Mouse (Mus musculus): ENCODE results near the gene Pgghg. TPM values are rescaled to one million over a fixed set of nuclear protein-coding genes. Genes with fewer than 3 reads are reported as not detected.

Pgghg gene
- total and polyA plus RNA-seq, 3 experiments, result 3.0 to 7.2 TPM; not detected in 1

GRCm38 (mm10) chr7:140908634-140909107, 32.5 kb upstream of the Pgghg start:
- H3K9ac ChIP-seq (ENCODE audit: control insufficient read depth, low read depth, low read length, poor library complexity, severe bottlenecking), result no peak overlapping the region

GRCm38 (mm10) chr7:140912293-140912692, 28.9 kb upstream of the Pgghg start:
- H3K27ac ChIP-seq (ENCODE audit: control insufficient read depth, low read depth, low read length), result no peak overlapping the region
- H3K4me3 ChIP-seq (ENCODE audit: control insufficient read depth in 1 of 2, insufficient read depth in 1 of 2, low read depth in 2 of 2, low read length in 2 of 2), result no peak overlapping the region
- no peak for DNase-seq (ENCODE audit: low read depth, low spot score)
- no peaks in the 10 kb centered on the region for H3K36me3 ChIP-seq (ENCODE audit: control insufficient read depth in 1 of 2, insufficient read depth in 2 of 2, low read length in 2 of 2)
- no peaks in the 10 kb centered on the region for H3K79me2 ChIP-seq (ENCODE audit: control insufficient read depth, insufficient read depth, low read length, poor library complexity)
- no peaks in the 10 kb centered on the region for H3K9me3 ChIP-seq (replicated peaks; ENCODE audit: insufficient read depth, low read length)
- H3K9ac ChIP-seq (ENCODE audit: control insufficient read depth, low read depth, low read length, poor library complexity, severe bottlenecking), result no peak overlapping the region
- H3K27me3 ChIP-seq (ENCODE audit: control insufficient read depth in 1 of 2, insufficient read depth in 2 of 2, low read length in 2 of 2), result peaks cover 0 to 5% of the 10 kb centered on the region in 2 experiments; a peak in 1 of 4 replicates
- TF ChIP-seq USF1 (IDR thresholded peaks at IDR 0.05; ENCODE audit: low read depth, low read length) (no peak), TCF12 (IDR thresholded peaks at IDR 0.05; ENCODE audit: low read depth, low read length) (no peak), TAL1 (IDR thresholded peaks at IDR 0.05; ENCODE audit: low read length) (no peak), CHD2 (IDR thresholded peaks at IDR 0.05; ENCODE audit: low read length) (no peak), POLR2AphosphoS2 (IDR thresholded peaks at IDR 0.05; ENCODE audit: low read length) (no peak), GATA1 (IDR thresholded peaks at IDR 0.05; ENCODE audit: low read depth, low read length) (no peak), JUND (IDR thresholded peaks at IDR 0.05; ENCODE audit: low read depth, low read length) (no peak), MAX (IDR thresholded peaks at IDR 0.05; ENCODE audit: low read length) (no peak)
- no peaks in the 10 kb centered on the region for H3K4me1 ChIP-seq (ENCODE audit: control insufficient read depth in 1 of 2, insufficient read depth in 2 of 2, low read length in 2 of 2)

More at GRCm38 (mm10) chr7:140908634-140909107, 32.5 kb upstream of the Pgghg start:
- Histone ChIP-seq H3K27ac (ENCODE audit: control insufficient read depth, low read depth, low read length) (no peak overlapping the region), H3K4me3 (ENCODE audit: control insufficient read depth in 1 of 2, insufficient read depth in 1 of 2, low read depth in 2 of 2, low read length in 2 of 2) (no peak overlapping the region), H3K27me3 (ENCODE audit: control insufficient read depth in 1 of 2, insufficient read depth in 2 of 2, low read length in 2 of 2) (peaks cover 0 to 3% of the 10 kb centered on the region in 2 experiments; a peak in 1 of 4 replicates), H3K4me1 (ENCODE audit: control insufficient read depth in 1 of 2, insufficient read depth in 2 of 2, low read length in 2 of 2) (no peaks in the 10 kb centered on the region), H3K36me3 (ENCODE audit: control insufficient read depth in 1 of 2, insufficient read depth in 2 of 2, low read length in 2 of 2) (no peaks in the 10 kb centered on the region), H3K79me2 (ENCODE audit: control insufficient read depth, insufficient read depth, low read length, poor library complexity) (no peaks in the 10 kb centered on the region), H3K9me3 (replicated peaks; ENCODE audit: insufficient read depth, low read length) (no peaks in the 10 kb centered on the region)
- DNase-seq (ENCODE audit: low read depth, low spot score), result peak; percentile 69
- TF ChIP-seq ZMIZ1 (IDR thresholded peaks at IDR 0.05; ENCODE audit: low read depth, low read length) (no peak), SMC3 (IDR thresholded peaks at IDR 0.05; ENCODE audit: low read depth, low read length) (peak; percentile 98), CTCF (IDR thresholded peaks at IDR 0.05 in 2 of 3, conservative IDR thresholded peaks at IDR 0.05 in 1 of 3; ENCODE audit: control insufficient read depth in 1 of 3, insufficient read depth in 1 of 3, low read depth in 2 of 3, low read length in 3 of 3, poor library complexity in 1 of 3, severe bottlenecking in 1 of 3) (peak; percentile 72 to 90 (median 86)), MAX (IDR thresholded peaks at IDR 0.05; ENCODE audit: low read length) (no peak), RAD21 (IDR thresholded peaks at IDR 0.05; ENCODE audit: low read depth, low read length) (peak; percentile 80), ZC3H11A (IDR thresholded peaks at IDR 0.05; ENCODE audit: low read depth, low read length) (peak; percentile 85)

- TF ChIP-seq CTCF (IDR thresholded peaks at IDR 0.05 in 2 of 3, conservative IDR thresholded peaks at IDR 0.05 in 1 of 3; ENCODE audit: control insufficient read depth in 1 of 3, insufficient read depth in 1 of 3, low read depth in 2 of 3, low read length in 3 of 3, poor library complexity in 1 of 3, severe bottlenecking in 1 of 3), result no peak
- TF ChIP-seq TBP (IDR thresholded peaks at IDR 0.05; ENCODE audit: low read depth, low read length), result no peak
- H3K4me3 ChIP-seq (ENCODE audit: control insufficient read depth in 1 of 2, insufficient read depth in 1 of 2, low read depth in 2 of 2, low read length in 2 of 2), result no peak overlapping the region
- no peaks in the 10 kb centered on the region for H3K79me2 ChIP-seq (ENCODE audit: control insufficient read depth, insufficient read depth, low read length, poor library complexity)
- H3K27me3 ChIP-seq (ENCODE audit: control insufficient read depth in 1 of 2, insufficient read depth in 2 of 2, low read length in 2 of 2), result peaks cover 0 to 5% of the 10 kb centered on the region in 2 experiments; a peak in 1 of 4 replicates
- H3K9ac ChIP-seq (ENCODE audit: control insufficient read depth, low read depth, low read length, poor library complexity, severe bottlenecking), result no peak overlapping the region
- H3K4me1 ChIP-seq (ENCODE audit: control insufficient read depth in 1 of 2, insufficient read depth in 2 of 2, low read length in 2 of 2), result no peaks in the 10 kb centered on the region
- H3K36me3 ChIP-seq (ENCODE audit: control insufficient read depth in 1 of 2, insufficient read depth in 2 of 2, low read length in 2 of 2), result 0 out of 4 replicates have a peak, but pooled peaks cover 0 to 2% of the 10 kb centered on the region in 2 experiments
- no peak overlapping the region for H3K27ac ChIP-seq (ENCODE audit: control insufficient read depth, low read depth, low read length)
- H3K9me3 ChIP-seq (replicated peaks; ENCODE audit: insufficient read depth, low read length), result no peaks in the 10 kb centered on the region
- no peak for DNase-seq (ENCODE audit: low read depth, low spot score)
Observed at GRCm38 (mm10) chr7:140912846-140913482, 28.2 kb upstream of the Pgghg start.

Measured in MEL (cell line).